Mouse (Mus musculus) lung, postnatal 0 days (tissue): ENCODE measurements around the gene Trappc3. TPM values are rescaled to one million over a fixed set of nuclear protein-coding genes. Genes with fewer than 3 reads are reported as not detected.

Source experiments
- ATAC-seq: fragments of 200-750 bp; cut with Nextera tagmentation; 2 replicates; pipeline ENCODE4 v1.8.0; 2017; ENCODE audit warnings: moderate library complexity
- DNase-seq: peaks from one replicate; pipeline ENCODE4 v3.0.0-alpha.2; 2016; ENCODE audit warnings: low spot score
- H3K27ac ChIP-seq: fragments of 300-500 bp; sonication (generic); 2 replicates; pipeline ENCODE4 v1.5.1; 2014; ENCODE audit warnings: antibody characterized with exemption, mild to moderate bottlenecking, low read length, mixed read lengths
- H3K27me3 ChIP-seq: fragments of 300-500 bp; sonication (generic); replicated peaks from 2 replicates; pipeline ENCODE4 v1.6.1; 2014; ENCODE audit warnings: low read length, mixed read lengths; ENCODE audit not compliant: insufficient read depth
- H3K36me3 ChIP-seq: fragments of 300-500 bp; sonication (generic); 2 replicates; pipeline ENCODE4 v1.6.1; 2014; ENCODE audit warnings: low read length, mixed read lengths; ENCODE audit not compliant: insufficient read depth
- H3K4me1 ChIP-seq: fragments of 300-500 bp; sonication (generic); 2 replicates; pipeline ENCODE4 v1.6.1; 2014; ENCODE audit warnings: antibody characterized with exemption, low read depth, low read length, mixed read lengths; ENCODE audit not compliant: insufficient read depth
- H3K4me2 ChIP-seq: fragments of 300-500 bp; sonication (generic); replicated peaks from 2 replicates; pipeline ENCODE4 v1.6.1; 2014; ENCODE audit warnings: low read depth, mild to moderate bottlenecking, low read length, moderate library complexity, mixed read lengths
- H3K4me3 ChIP-seq: fragments of 300-500 bp; sonication (generic); 2 replicates; pipeline ENCODE4 v1.5.1; 2014; ENCODE audit warnings: low read depth, low read length
- H3K9ac ChIP-seq: fragments of 300-500 bp; sonication (generic); replicated peaks from 2 replicates; pipeline ENCODE4 v1.6.1; 2014; ENCODE audit warnings: low read depth, mild to moderate bottlenecking
- H3K9me3 ChIP-seq: fragments of 300-500 bp; sonication (generic); 2 replicates; pipeline ENCODE4 v1.6.1; 2016; ENCODE audit warnings: low read length, mixed read lengths
- CTCF ChIP-seq: IDR thresholded peaks from 2 replicates; pipeline ENCODE4 v1.5.1; 2016; ENCODE audit warnings: antibody characterized with exemption, mild to moderate bottlenecking
- EP300 ChIP-seq: IDR thresholded peaks from 2 replicates; pipeline ENCODE4 v1.6.1; 2016; ENCODE audit warnings: antibody characterized with exemption, mild to moderate bottlenecking, control low read depth
- WGBS: fragments of 180-500 bp; shearing (Covaris S2); extraction: QIAGEN DNeasy Blood & Tissue Kit; methylation state at CpG from one replicate; pipeline ENCODE4 v1.1.7; 2014; 5-methylcytosine and 5-hydroxymethylcytosine counted together
- polyA plus RNA-seq: library from polyadenylated mRNA; unstranded; fragments of >200 nt; fragmentation: Nextera tagmentation; extraction: Ambion mirVana; gene quantifications from 2 replicates; pipeline ENCODE4 v1.2.1, GENCODE M21; 2015

The Trappc3 gene
- polyA plus RNA-seq, 1 experiment from 2014 or later, result 97.9 TPM

GRCm38 (mm10) chr4:126295152-126295551 is 33.0 kb downstream of the Trappc3 start:
- WGBS, result 67% methylated on average over 6 of the region's 6 CpGs
- Histone ChIP-seq H3K4me3 (no peak overlapping the region), H3K9ac (no peak overlapping the region), H3K36me3 (no peaks in the 10 kb centered on the region), H3K9me3 (no peaks in the 10 kb centered on the region), H3K27ac (no peak overlapping the region), H3K4me2 (no peak overlapping the region), H3K4me1 (peaks cover 10% of the 10 kb centered on the region; the same call in 1 of the 2 replicates), H3K27me3 (peaks cover 3% of the 10 kb centered on the region; the same call in 1 of the 2 replicates)
- no peak for ATAC-seq
- no peak for DNase-seq
- no peak for TF ChIP-seq CTCF
- TF ChIP-seq EP300, result no peak

- Histone ChIP-seq H3K4me3 (no peak overlapping the region), H3K9me3 (no peaks in the 10 kb centered on the region), H3K27me3 (peaks cover 10% of the 10 kb centered on the region), H3K4me2 (no peak overlapping the region), H3K27ac (no peak overlapping the region), H3K36me3 (no peaks in the 10 kb centered on the region), H3K4me1 (peaks cover 15% of the 10 kb centered on the region), H3K9ac (no peak overlapping the region)
- TF ChIP-seq EP300, result no peak
- no peak for TF ChIP-seq CTCF
- no peak for DNase-seq
- WGBS, result 43% methylated on average over 4 of the region's 4 CpGs
- ATAC-seq, result no peak
These were observed 33.8 kb downstream of the Trappc3 start for GRCm38 (mm10) chr4:126295937-126296336.

GRCm38 (mm10) chr4:126296617-126297101 is 34.5 kb downstream of the Trappc3 start:
- Histone ChIP-seq H3K9me3 (no peaks in the 10 kb centered on the region), H3K36me3 (no peaks in the 10 kb centered on the region), H3K4me2 (peak overlapping the region; percentile 56), H3K9ac (0 out of 2 replicates have a peak overlapping the region, but pooled peaks have one; percentile 32), H3K4me3 (peak overlapping the region; percentile 21; the same call in 1 of the 2 replicates), H3K27me3 (peaks cover 13% of the 10 kb centered on the region), H3K27ac (peak overlapping the region; percentile 51), H3K4me1 (peaks cover 22% of the 10 kb centered on the region)
- DNase-seq (peak; percentile 74), ATAC-seq (peak; percentile 80)
- under 1% methylated on average over 33 of the region's 34 CpGs for WGBS
- TF ChIP-seq EP300, result no peak
- TF ChIP-seq CTCF, result peak; percentile 51

GRCm38 (mm10) chr4:126300916-126301583 is 38.9 kb downstream of the Trappc3 start:
- WGBS, result 2% methylated on average over 32 of the region's 50 CpGs
- peaks cover 13% of the 10 kb centered on the region for H3K27me3 ChIP-seq
- no peaks in the 10 kb centered on the region for H3K36me3 ChIP-seq
- peaks cover 22% of the 10 kb centered on the region for H3K4me1 ChIP-seq
- no peak overlapping the region for H3K9ac ChIP-seq
- H3K9me3 ChIP-seq, result no peaks in the 10 kb centered on the region
- no peak for TF ChIP-seq EP300
- TF ChIP-seq CTCF, result no peak
- ATAC-seq (peak; percentile 12; the same call in 1 of the 2 replicates), DNase-seq (no peak)
- no peak overlapping the region for H3K27ac ChIP-seq
- H3K4me2 ChIP-seq, result peak overlapping the region; percentile 54
- H3K4me3 ChIP-seq, result peak overlapping the region; percentile 31

GRCm38 (mm10) chr4:126301584-126302309 is 39.6 kb downstream of the Trappc3 start:
- no peak for DNase-seq
- no peaks in the 10 kb centered on the region for H3K9me3 ChIP-seq

GRCm38 (mm10) chr4:126303877-126304276 is 41.8 kb downstream of the Trappc3 start:
- no peak for DNase-seq
- peaks cover 12% of the 10 kb centered on the region for H3K4me1 ChIP-seq
- H3K9ac ChIP-seq, result no peak overlapping the region
- 48% methylated on average over 4 of the region's 4 CpGs for WGBS
- H3K27me3 ChIP-seq, result peaks cover 13% of the 10 kb centered on the region
- no peaks in the 10 kb centered on the region for H3K9me3 ChIP-seq
- H3K27ac ChIP-seq, result no peak overlapping the region
- H3K4me2 ChIP-seq, result no peak overlapping the region
- H3K4me3 ChIP-seq, result no peak overlapping the region
- TF ChIP-seq CTCF (peak; percentile 53), EP300 (no peak)
- no peaks in the 10 kb centered on the region for H3K36me3 ChIP-seq
- ATAC-seq, result no peak

More at GRCm38 (mm10) chr4:126301584-126302309, 39.6 kb downstream of the Trappc3 start:
- 9% methylated on average over 27 of the region's 27 CpGs for WGBS
- Histone ChIP-seq H3K27me3 (peaks cover 13% of the 10 kb centered on the region), H3K36me3 (no peaks in the 10 kb centered on the region), H3K27ac (no peak overlapping the region), H3K4me2 (peak overlapping the region; percentile 54), H3K4me1 (peaks cover 17% of the 10 kb centered on the region), H3K4me3 (peak overlapping the region; percentile 31; the same call in 1 of the 2 replicates), H3K9ac (no peak overlapping the region)
- no peak for TF ChIP-seq CTCF
- TF ChIP-seq EP300, result no peak
- peak; percentile 25; the same call in 1 of the 2 replicates for ATAC-seq
